Mouse (Mus musculus) hindbrain, postnatal 0 days (tissue): Measurements from ENCODE around the gene Nkain1. TPM values are rescaled to one million over a fixed set of nuclear protein-coding genes. Genes with fewer than 3 reads are reported as not detected.

ENCODE experiments used
- ATAC-seq: fragments of 200-750 bp; cut with Nextera tagmentation; 2 replicates; pipeline ENCODE4 v1.8.0; 2017; ENCODE audit warnings: mild to moderate bottlenecking, moderate TSS enrichment, moderate library complexity
- DNase-seq: peaks from one replicate; pipeline ENCODE4 v3.0.0-alpha.2; 2015; ENCODE audit warnings: low spot score
- H3K27ac ChIP-seq: fragments of 300-500 bp; sonication (generic); 2 replicates; pipeline ENCODE4 v1.5.1; 2014; ENCODE audit warnings: mild to moderate bottlenecking
- H3K27me3 ChIP-seq: fragments of 300-500 bp; sonication (generic); 2 replicates; pipeline ENCODE4 v1.6.1; 2014; ENCODE audit warnings: low read length, mixed read lengths; ENCODE audit not compliant: insufficient read depth
- H3K36me3 ChIP-seq: fragments of 300-500 bp; sonication (generic); 2 replicates; pipeline ENCODE4 v1.6.1; 2014; ENCODE audit warnings: low read length, mixed read lengths; ENCODE audit not compliant: insufficient read depth
- H3K4me1 ChIP-seq: fragments of 300-500 bp; sonication (generic); 2 replicates; pipeline ENCODE4 v1.6.1; 2014; ENCODE audit warnings: antibody characterized with exemption, low read length, mixed read lengths; ENCODE audit not compliant: insufficient read depth
- H3K4me2 ChIP-seq: fragments of 300-500 bp; sonication (generic); 2 replicates; pipeline ENCODE4 v1.6.1; 2014; ENCODE audit warnings: low read depth, mild to moderate bottlenecking, low read length, moderate library complexity, mixed read lengths
- H3K4me3 ChIP-seq: fragments of 300-500 bp; sonication (generic); 2 replicates; pipeline ENCODE4 v1.5.1; 2014; ENCODE audit warnings: low read length
- H3K9ac ChIP-seq: fragments of 300-500 bp; sonication (generic); replicated peaks from 2 replicates; pipeline ENCODE4 v1.6.1; 2014; ENCODE audit warnings: mild to moderate bottlenecking, low read length, moderate library complexity, mixed read lengths
- H3K9me3 ChIP-seq: fragments of 300-500 bp; sonication (generic); 2 replicates; pipeline ENCODE4 v1.6.1; 2016; ENCODE audit warnings: low read length, mixed read lengths
- CTCF ChIP-seq: IDR thresholded peaks from 2 replicates; pipeline ENCODE4 v1.5.1; 2016; ENCODE audit warnings: antibody characterized with exemption, control low read depth, low read depth
- WGBS: fragments of 180-500 bp; shearing (Covaris S2); extraction: QIAGEN DNeasy Blood & Tissue Kit; methylation state at CpG from one replicate; pipeline ENCODE4 v1.1.7; 2014; 5-methylcytosine and 5-hydroxymethylcytosine counted together
- polyA plus RNA-seq: library from polyadenylated mRNA; unstranded; fragments of >200 nt; fragmentation: Nextera tagmentation; extraction: Ambion mirVana; gene quantifications from 2 replicates; pipeline ENCODE4 v1.2.1, GENCODE M21; 2015
- total RNA-seq: library from RNA; depleted of rRNA; stranded (reverse); fragments of >200 nt; gene quantifications from 2 replicates; pipeline ENCODE4 v1.2.3, GENCODE M21; 2014; rRNA removed

Nkain1 gene
- 313 and 323 TPM in 2 replicates for total RNA-seq
- polyA plus RNA-seq = 10.1 and 10.2 TPM in 2 replicates

DNA sequence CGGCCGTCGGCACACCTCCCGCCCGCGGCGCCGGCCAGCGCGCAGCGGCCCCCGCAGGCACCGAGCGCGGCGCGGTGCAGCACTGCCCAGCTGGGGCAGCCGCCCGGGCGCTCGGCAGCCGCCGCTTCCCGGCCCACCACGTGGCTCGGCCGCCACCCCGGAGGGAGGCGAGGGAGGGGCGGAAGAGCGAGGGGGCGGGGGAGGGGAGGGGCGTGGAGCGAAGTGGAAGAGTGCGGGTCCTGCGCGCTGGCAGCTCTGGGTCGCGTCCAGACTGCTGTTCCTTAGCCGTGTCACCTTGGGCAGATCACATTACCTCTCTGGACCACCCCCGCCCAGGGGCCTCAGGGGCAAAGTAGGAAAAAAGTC lies at the start of gene Nkain1:
Nkain1 (minus strand) TSS at position 126 of the 366 bp plus-strand sequence.
- Histone ChIP-seq H3K4me1 (peaks cover 11% of the 10 kb centered on the region; the same call in 1 of the 2 replicates), H3K27ac (peak within 1 kb of the TSS; percentile 87), H3K27me3 (no peaks in the 10 kb centered on the region), H3K4me3 (peak within 1 kb of the TSS; percentile 83), H3K4me2 (peak within 1 kb of the TSS; percentile 78), H3K9ac (peak within 1 kb of the TSS; percentile 80), H3K9me3 (no peaks in the 10 kb centered on the region), H3K36me3 (no peaks in the 10 kb centered on the region)
- 1% methylated on average over 9 of the region's 41 CpGs for WGBS
- ATAC-seq (peak; percentile 66), DNase-seq (peak; percentile 83)
- no peak for TF ChIP-seq CTCF

GRCm38 (mm10) chr4:130578734-130579274 lies 4.8 kb upstream of the Nkain1 start:
- H3K9ac ChIP-seq = no peak overlapping the region
- H3K4me2 ChIP-seq = no peak overlapping the region
- WGBS = 41% methylated on average over 9 of the region's 9 CpGs
- ATAC-seq (no peak), DNase-seq (no peak)
- no peaks in the 10 kb centered on the region for H3K4me1 ChIP-seq
- no peak for TF ChIP-seq CTCF
- H3K27me3 ChIP-seq = no peaks in the 10 kb centered on the region
- H3K9me3 ChIP-seq = no peaks in the 10 kb centered on the region
- no peaks in the 10 kb centered on the region for H3K36me3 ChIP-seq
- H3K4me3 ChIP-seq = no peak overlapping the region
- H3K27ac ChIP-seq = no peak overlapping the region

DNA sequence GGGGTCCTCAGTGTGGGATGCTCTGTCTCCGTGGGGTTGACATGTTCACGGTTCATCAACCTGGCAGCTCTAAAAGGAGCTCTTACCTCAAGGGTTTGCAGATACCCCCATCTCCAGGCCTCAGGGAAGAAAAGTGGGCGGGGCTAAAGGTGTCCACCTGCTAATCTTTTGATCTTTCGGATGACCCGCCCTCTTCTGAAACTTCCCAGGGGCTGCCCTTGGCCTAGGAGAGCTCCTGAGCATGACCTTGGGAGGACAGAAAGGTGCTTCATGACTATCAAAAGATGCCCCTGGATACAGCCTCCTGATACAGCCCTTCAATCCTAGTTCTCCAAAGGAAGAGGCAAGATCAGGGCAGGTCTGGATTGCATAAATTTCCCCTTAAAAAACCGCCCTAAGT lies 3.1 kb upstream of the Nkain1 start:
- H3K4me1 ChIP-seq = 0 out of 2 replicates have a peak, but pooled peaks cover 5% of the 10 kb centered on the region
- H3K9ac ChIP-seq = no peak overlapping the region
- no peak for TF ChIP-seq CTCF
- H3K9me3 ChIP-seq = no peaks in the 10 kb centered on the region
- ATAC-seq (no peak), DNase-seq (no peak)
- 72% methylated on average over 6 of the region's 6 CpGs for WGBS
- H3K4me2 ChIP-seq = no peak overlapping the region
- no peak overlapping the region for H3K27ac ChIP-seq
- no peaks in the 10 kb centered on the region for H3K36me3 ChIP-seq
- H3K27me3 ChIP-seq = no peaks in the 10 kb centered on the region
- no peak overlapping the region for H3K4me3 ChIP-seq

GRCm38 (mm10) chr4:130576247-130576931 lies 2.4 kb upstream of the Nkain1 start:
- 0 out of 2 replicates have a peak, but pooled peaks cover 5% of the 10 kb centered on the region for H3K4me1 ChIP-seq
- DNase-seq = no peak

GRCm38 (mm10) chr4:130575533-130575932 lies 1.6 kb upstream of the Nkain1 start:
- no peak for TF ChIP-seq CTCF
- no peaks in the 10 kb centered on the region for H3K9me3 ChIP-seq
- ATAC-seq = no peak
- H3K27me3 ChIP-seq = no peaks in the 10 kb centered on the region
- no peak for DNase-seq
- no peak overlapping the region for H3K4me3 ChIP-seq
- WGBS = 88% methylated on average over 3 of the region's 3 CpGs
- H3K4me1 ChIP-seq = peaks cover 11% of the 10 kb centered on the region; the same call in 1 of the 2 replicates
- no peak overlapping the region for H3K9ac ChIP-seq
- H3K36me3 ChIP-seq = no peaks in the 10 kb centered on the region
- H3K4me2 ChIP-seq = no peak overlapping the region
- H3K27ac ChIP-seq = no peak overlapping the region

More at GRCm38 (mm10) chr4:130576247-130576931, 2.4 kb upstream of the Nkain1 start:
- Histone ChIP-seq H3K9me3 (no peaks in the 10 kb centered on the region), H3K36me3 (no peaks in the 10 kb centered on the region), H3K27ac (no peak overlapping the region), H3K4me2 (no peak overlapping the region), H3K4me3 (no peak overlapping the region), H3K9ac (no peak overlapping the region), H3K27me3 (no peaks in the 10 kb centered on the region)
- WGBS = 60% methylated on average over 13 of the region's 13 CpGs
- no peak for TF ChIP-seq CTCF
- ATAC-seq = no peak

DNA sequence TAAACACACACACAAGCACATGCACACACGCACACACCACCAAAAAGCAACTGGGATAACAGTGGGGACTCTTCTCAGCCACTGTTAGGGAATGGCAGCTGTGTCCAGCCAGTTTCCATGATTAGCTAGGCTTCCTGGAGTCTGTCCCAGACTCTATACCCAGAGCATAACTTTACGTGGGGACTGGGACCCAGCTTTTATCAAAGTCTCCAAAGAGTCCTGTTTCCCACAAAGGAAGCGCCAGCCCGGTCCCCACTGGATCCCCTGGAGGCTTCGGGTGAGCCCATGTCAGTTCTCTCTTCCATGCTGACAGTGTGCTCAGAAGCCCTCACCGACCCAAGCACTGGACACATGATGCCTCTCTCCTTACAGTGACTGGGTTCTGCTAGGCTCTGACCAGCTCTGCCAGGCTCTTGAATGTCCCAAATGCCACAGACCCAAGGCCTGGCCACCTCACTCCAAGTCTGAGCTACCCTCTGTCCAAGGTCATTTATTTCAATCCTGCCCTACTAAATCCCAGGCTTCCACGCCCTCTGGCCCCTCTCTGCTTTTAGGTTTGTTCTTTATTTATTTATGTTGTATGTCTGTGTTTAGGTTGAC lies 988 bp upstream of the Nkain1 start:
- peaks cover 11% of the 10 kb centered on the region; the same call in 1 of the 2 replicates for H3K4me1 ChIP-seq
- no peak for DNase-seq
- H3K4me3 ChIP-seq = no peak overlapping the region
- no peak for ATAC-seq
- no peaks in the 10 kb centered on the region for H3K36me3 ChIP-seq
- no peak overlapping the region for H3K4me2 ChIP-seq
- no peak overlapping the region for H3K9ac ChIP-seq
- WGBS = 80% methylated on average over 7 of the region's 7 CpGs
- H3K27ac ChIP-seq = no peak overlapping the region
- no peaks in the 10 kb centered on the region for H3K27me3 ChIP-seq
- TF ChIP-seq CTCF = no peak
- H3K9me3 ChIP-seq = no peaks in the 10 kb centered on the region
